Mouse (Mus musculus): ENCODE measurements at regions not wholly inside any gene's neighbourhood (a gene's known extent, or its start where the extent isn't known, plus 50 kb on each side); places are given as distances from the start of the nearest gene placed in this dataset.

DNA sequence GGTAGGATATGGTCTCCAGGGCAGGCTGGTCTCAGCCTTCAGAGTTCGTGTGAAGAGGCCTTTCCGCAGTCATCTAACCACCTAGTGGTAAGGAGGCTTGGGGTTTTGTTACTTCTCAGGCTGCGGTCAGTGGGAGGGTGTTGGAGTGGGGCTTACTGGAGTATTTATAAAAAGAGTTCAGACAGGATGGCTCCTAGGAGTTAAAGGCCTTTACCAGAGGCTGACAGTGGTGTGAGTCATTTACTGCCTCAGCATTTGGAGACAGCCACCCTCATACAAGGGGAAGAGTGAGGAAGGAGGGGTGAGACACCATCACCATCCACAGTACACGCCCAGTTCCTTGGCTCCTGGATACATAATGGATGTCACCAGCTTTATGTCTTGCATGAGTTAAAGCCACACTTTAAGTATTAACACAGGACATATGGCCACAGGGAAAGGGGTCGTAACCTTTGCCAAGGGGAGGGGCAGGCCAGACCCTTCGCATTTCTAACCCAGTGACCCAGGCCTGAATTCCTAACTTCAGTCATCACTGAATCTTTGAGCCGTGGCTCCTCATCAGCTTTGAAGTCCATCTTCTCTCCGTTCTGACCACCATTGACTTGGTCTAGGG, 81.2 kb upstream of the Basp1 start:
- no peaks in the 10 kb centered on the region for H3K27me3 ChIP-seq (replicated peaks)
- H3K4me1 ChIP-seq = peaks cover 39% of the 10 kb centered on the region
- no peaks in the 10 kb centered on the region for H3K9me3 ChIP-seq
- no peak for TF ChIP-seq GATA1 (IDR thresholded peaks at IDR 0.05; ENCODE audit: borderline replicate concordance, low read length)
- TF ChIP-seq FLI1 (IDR thresholded peaks at IDR 0.05; ENCODE audit: low read length) = no peak
- H3K36me3 ChIP-seq (replicated peaks; ENCODE audit: low read length) = no peaks in the 10 kb centered on the region
- peak overlapping the region; percentile 21 for H3K4me3 ChIP-seq (replicated peaks)

GRCm38 (mm10) chr15:25495926-25496644, 82.5 kb upstream of the Basp1 start:
- H3K9me3 ChIP-seq = no peaks in the 10 kb centered on the region
- H3K27me3 ChIP-seq (replicated peaks) = no peaks in the 10 kb centered on the region
- H3K36me3 ChIP-seq (replicated peaks; ENCODE audit: low read length) = no peaks in the 10 kb centered on the region
- H3K4me3 ChIP-seq (replicated peaks) = peak overlapping the region; percentile 82
- TF ChIP-seq GATA1 (IDR thresholded peaks at IDR 0.05; ENCODE audit: borderline replicate concordance, low read length) (no peak), FLI1 (IDR thresholded peaks at IDR 0.05; ENCODE audit: low read length) (no peak)
- peaks cover 39% of the 10 kb centered on the region for H3K4me1 ChIP-seq

GRCm38 (mm10) chr15:25497743-25498142, 84.2 kb upstream of the Basp1 start:
- peaks cover 44% of the 10 kb centered on the region for H3K4me1 ChIP-seq
- H3K27me3 ChIP-seq (replicated peaks) = no peaks in the 10 kb centered on the region
- no peak overlapping the region for H3K4me3 ChIP-seq (replicated peaks)
- H3K9me3 ChIP-seq = no peaks in the 10 kb centered on the region
- no peaks in the 10 kb centered on the region for H3K36me3 ChIP-seq (replicated peaks; ENCODE audit: low read length)
- TF ChIP-seq FLI1 (IDR thresholded peaks at IDR 0.05; ENCODE audit: low read length) (no peak), GATA1 (IDR thresholded peaks at IDR 0.05; ENCODE audit: borderline replicate concordance, low read length) (no peak)

DNA sequence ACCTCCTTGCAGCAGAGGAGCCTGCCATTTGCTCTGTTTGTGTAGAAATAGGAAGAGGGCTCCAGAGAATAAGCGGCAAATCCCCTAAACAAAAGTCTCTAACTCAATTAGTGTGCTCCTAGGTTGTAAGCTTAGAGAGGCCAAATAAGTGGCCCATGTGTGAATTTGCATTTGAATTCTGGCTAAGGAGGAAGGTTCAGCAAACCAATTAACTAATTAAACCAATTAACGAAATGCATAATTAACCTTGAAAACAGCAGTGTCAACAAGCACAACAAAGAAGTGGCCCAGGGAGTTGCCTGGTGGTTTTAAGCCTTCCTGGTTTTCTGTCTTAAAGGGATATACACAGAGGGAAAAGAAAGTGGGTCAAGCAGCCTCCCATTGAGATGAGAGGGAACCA, 84.9 kb upstream of the Basp1 start:
- Histone ChIP-seq H3K9me3 (no peaks in the 10 kb centered on the region), H3K27me3 (replicated peaks) (no peaks in the 10 kb centered on the region), H3K4me3 (replicated peaks) (no peak overlapping the region), H3K4me1 (peaks cover 44% of the 10 kb centered on the region), H3K36me3 (replicated peaks; ENCODE audit: low read length) (no peaks in the 10 kb centered on the region)
- TF ChIP-seq GATA1 (IDR thresholded peaks at IDR 0.05; ENCODE audit: borderline replicate concordance, low read length) (no peak), FLI1 (IDR thresholded peaks at IDR 0.05; ENCODE audit: low read length) (no peak)

DNA sequence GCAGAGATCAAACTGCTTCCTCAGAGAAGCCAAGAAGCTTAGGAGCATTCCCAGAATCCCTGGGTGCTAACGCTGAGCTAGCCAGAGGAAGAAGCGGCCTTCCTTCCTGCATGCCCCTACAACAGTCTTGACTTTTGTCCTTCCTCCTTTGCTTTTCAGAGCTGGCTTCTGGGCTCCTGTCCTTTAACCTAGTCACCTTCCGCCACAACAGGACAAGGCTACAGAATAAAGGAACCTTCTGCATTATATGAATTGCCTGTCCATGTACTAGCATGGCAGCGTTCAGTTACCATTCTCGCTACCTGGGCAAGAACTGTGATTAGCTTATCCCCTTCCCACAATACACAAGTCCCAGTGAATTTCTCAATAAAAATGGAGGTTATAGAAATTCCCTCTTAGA, 88.9 kb upstream of the Basp1 start:
- TF ChIP-seq GATA1 (IDR thresholded peaks at IDR 0.05; ENCODE audit: borderline replicate concordance, low read length) (no peak), FLI1 (IDR thresholded peaks at IDR 0.05; ENCODE audit: low read length) (no peak)
- Histone ChIP-seq H3K9me3 (no peaks in the 10 kb centered on the region), H3K27me3 (replicated peaks) (peaks cover 14% of the 10 kb centered on the region), H3K4me1 (peaks cover 14% of the 10 kb centered on the region), H3K36me3 (replicated peaks; ENCODE audit: low read length) (no peaks in the 10 kb centered on the region), H3K4me3 (replicated peaks) (no peak overlapping the region)

GRCm38 (mm10) chr15:25503104-25503503, 89.5 kb upstream of the Basp1 start:
- H3K4me1 ChIP-seq = peaks cover 13% of the 10 kb centered on the region
- no peaks in the 10 kb centered on the region for H3K36me3 ChIP-seq (replicated peaks; ENCODE audit: low read length)
- no peaks in the 10 kb centered on the region for H3K9me3 ChIP-seq
- peaks cover 14% of the 10 kb centered on the region for H3K27me3 ChIP-seq (replicated peaks)
- TF ChIP-seq GATA1 (IDR thresholded peaks at IDR 0.05; ENCODE audit: borderline replicate concordance, low read length) (no peak), FLI1 (IDR thresholded peaks at IDR 0.05; ENCODE audit: low read length) (no peak)
- no peak overlapping the region for H3K4me3 ChIP-seq (replicated peaks)

GRCm38 (mm10) chr15:25509139-25509538, 95.6 kb upstream of the Basp1 start:
- H3K4me3 ChIP-seq (replicated peaks) = no peak overlapping the region
- H3K27me3 ChIP-seq (replicated peaks) = peaks cover 17% of the 10 kb centered on the region
- TF ChIP-seq FLI1 (IDR thresholded peaks at IDR 0.05; ENCODE audit: low read length) = no peak
- TF ChIP-seq GATA1 (IDR thresholded peaks at IDR 0.05; ENCODE audit: borderline replicate concordance, low read length) = no peak
- no peaks in the 10 kb centered on the region for H3K9me3 ChIP-seq
- H3K4me1 ChIP-seq = no peaks in the 10 kb centered on the region
- H3K36me3 ChIP-seq (replicated peaks; ENCODE audit: low read length) = no peaks in the 10 kb centered on the region

GRCm38 (mm10) chr15:25509584-25509983, 96.0 kb upstream of the Basp1 start:
- Histone ChIP-seq H3K9me3 (no peaks in the 10 kb centered on the region), H3K36me3 (replicated peaks; ENCODE audit: low read length) (no peaks in the 10 kb centered on the region), H3K4me3 (replicated peaks) (no peak overlapping the region), H3K4me1 (no peaks in the 10 kb centered on the region), H3K27me3 (replicated peaks) (peaks cover 16% of the 10 kb centered on the region)
- TF ChIP-seq FLI1 (IDR thresholded peaks at IDR 0.05; ENCODE audit: low read length) (no peak), GATA1 (IDR thresholded peaks at IDR 0.05; ENCODE audit: borderline replicate concordance, low read length) (no peak)

- TF ChIP-seq FLI1 (IDR thresholded peaks at IDR 0.05; ENCODE audit: low read length) (no peak), GATA1 (IDR thresholded peaks at IDR 0.05; ENCODE audit: borderline replicate concordance, low read length) (no peak)
- H3K27me3 ChIP-seq (replicated peaks) = peaks cover 12% of the 10 kb centered on the region
- no peak overlapping the region for H3K4me3 ChIP-seq (replicated peaks)
- H3K4me1 ChIP-seq = no peaks in the 10 kb centered on the region
- no peaks in the 10 kb centered on the region for H3K36me3 ChIP-seq (replicated peaks; ENCODE audit: low read length)
- H3K9me3 ChIP-seq = no peaks in the 10 kb centered on the region
Measured at GRCm38 (mm10) chr15:25510060-25510492, 96.5 kb upstream of the Basp1 start.
